In genomic region chr3:89454401-89455177, GRCm38 (mm10) we compare ENCODE assay signal across 8 mouse cellular contexts. TPM values are rescaled to one million over a fixed set of nuclear protein-coding genes. Genes with fewer than 3 reads are reported as not detected.
DNase-seq lines count a peak whose midpoint lies in the region; ATAC-seq and TF ChIP-seq lines count a peak whose summit lies in the region.

TSS of gene Pmvk (plus strand) at chr3:89454541.

- no peaks in the 10 kb centered on the region for H3K9me3 ChIP-seq in kidney, embryonic 15.5 days (replicated peaks)
- H3K9me3 ChIP-seq in forebrain, embryonic 12.5 days: no peaks in the 10 kb centered on the region
- no peaks in the 10 kb centered on the region for H3K9me3 ChIP-seq in neural tube, embryonic 14.5 days (ENCODE audit: control insufficient read depth, low read length)

- no peak for DNase-seq in kidney, adult 18-20 months
- DNase-seq in Patski (ENCODE audit: low read depth, low spot score): no peak
- no peak for DNase-seq in left cerebral cortex, postnatal 4 days
- no peak for DNase-seq in gastrocnemius, postnatal 36 days
- no peak for DNase-seq in yolk sac, embryonic 10.5 days (ENCODE audit: low spot score)

- no peak within 1 kb of the TSS for H3K4me3 ChIP-seq in kidney, embryonic 15.5 days (replicated peaks)
- no peak within 1 kb of the TSS for H3K4me3 ChIP-seq in forebrain, embryonic 12.5 days (replicated peaks)
- no peak within 1 kb of the TSS for H3K4me3 ChIP-seq in neural tube, embryonic 14.5 days (ENCODE audit: low read depth, low read length)

- intact Hi-C loops in left cerebral cortex, postnatal 4 days (cut with DNase I): no loop called here
- intact Hi-C loops in gastrocnemius, postnatal 36 days (cut with DNase I): no loop called here

- H3K4me2 ChIP-seq in kidney, embryonic 15.5 days: no peak within 1 kb of the TSS
- H3K4me2 ChIP-seq in forebrain, embryonic 12.5 days: no peak within 1 kb of the TSS
- no peak within 1 kb of the TSS for H3K4me2 ChIP-seq in neural tube, embryonic 14.5 days (ENCODE audit: low read depth, low read length)

- no peak for TF ChIP-seq CTCF in Patski (IDR thresholded peaks at IDR 0.05)

- WGBS in kidney, embryonic 15.5 days: 61% methylated on average over 10 of the region's 10 CpGs
- WGBS in forebrain, embryonic 12.5 days: 59% methylated on average over 10 of the region's 10 CpGs
- WGBS in neural tube, embryonic 14.5 days: 63% methylated on average over 10 of the region's 10 CpGs

- no peak for ATAC-seq in kidney, embryonic 15.5 days (replicated peaks; ENCODE audit: low FRiP score)
- no peak for ATAC-seq in Patski
- ATAC-seq in forebrain, embryonic 12.5 days (ENCODE audit: low FRiP score): no peak
- ATAC-seq in neural tube, embryonic 14.5 days (ENCODE audit: low read depth): no peak

- CTCF ChIA-PET in Patski (lab: Charles Lee): interaction anchor here (1.1 to 3.4 kb wide), 3 partner anchors 30 to 58 kb away, joined by 3 to 23 read pairs (median 5); no protein-coding TSS in a partner anchor

- in situ Hi-C loops in Patski (cut with MboI; ENCODE audit: low pct_unique_long_range_greater_than_20kb): no loop called here

- H3K27me3 ChIP-seq in kidney, embryonic 15.5 days: no peaks in the 10 kb centered on the region
- H3K27me3 ChIP-seq in Patski: no peaks in the 10 kb centered on the region
- no peaks in the 10 kb centered on the region for H3K27me3 ChIP-seq in forebrain, embryonic 12.5 days
- no peaks in the 10 kb centered on the region for H3K27me3 ChIP-seq in neural tube, embryonic 14.5 days (ENCODE audit: control insufficient read depth, insufficient read depth, low read length)

- peaks cover 33% of the 10 kb centered on the region for H3K4me1 ChIP-seq in kidney, embryonic 15.5 days
- H3K4me1 ChIP-seq in forebrain, embryonic 12.5 days: peaks cover 10% of the 10 kb centered on the region
- peaks cover under 1% of the 10 kb centered on the region; the same call in 1 of the 2 replicates for H3K4me1 ChIP-seq in neural tube, embryonic 14.5 days (ENCODE audit: control insufficient read depth, insufficient read depth, low read length)

- POLR2A ChIA-PET in Patski (lab: Charles Lee): interaction anchor here (0.8 kb wide), 1 partner anchor 104 kb away, joined by 4 read pairs; no protein-coding TSS in a partner anchor

- no peak within 1 kb of the TSS for H3K9ac ChIP-seq in kidney, embryonic 15.5 days
- no peak within 1 kb of the TSS for H3K9ac ChIP-seq in forebrain, embryonic 12.5 days
- no peak within 1 kb of the TSS for H3K9ac ChIP-seq in neural tube, embryonic 14.5 days (replicated peaks; ENCODE audit: low read depth, low read length)

- H3K27ac ChIP-seq in kidney, embryonic 15.5 days: no peak within 1 kb of the TSS
- H3K27ac ChIP-seq in forebrain, embryonic 12.5 days: no peak within 1 kb of the TSS
- no peak within 1 kb of the TSS for H3K27ac ChIP-seq in neural tube, embryonic 14.5 days (ENCODE audit: low read depth, low read length)

- no peaks in the 10 kb centered on the region for H3K36me3 ChIP-seq in kidney, embryonic 15.5 days
- no peaks in the 10 kb centered on the region for H3K36me3 ChIP-seq in forebrain, embryonic 12.5 days (replicated peaks)
- no peaks in the 10 kb centered on the region for H3K36me3 ChIP-seq in neural tube, embryonic 14.5 days (ENCODE audit: control insufficient read depth, insufficient read depth, low read length)

RNA-seq across cellular contexts. Expression of gene Pmvk, which starts in this region (rescaled TPM):
- 52.6 and 59.1 TPM in 2 replicates for polyA plus RNA-seq in kidney, embryonic 15.5 days (2015; fragmentation: Nextera tagmentation; extraction: Ambion mirVana)
- polyA plus RNA-seq in Patski (2021): 40.7 TPM
- 65.6 and 66.1 TPM in 2 replicates for polyA plus RNA-seq in forebrain, embryonic 12.5 days (2016; fragmentation: Nextera tagmentation; extraction: Ambion mirVana)
- 10 to 100 TPM; 43.7 to 53.4 TPM for total RNA-seq in left cerebral cortex, postnatal 4 days (2021)
- polyA plus RNA-seq in neural tube, embryonic 14.5 days (2014; fragmentation: Nextera tagmentation; extraction: Ambion mirVana): 115 and 137 TPM in 2 replicates
- 1 to 10 TPM; 6.3 to 6.6 TPM for total RNA-seq in gastrocnemius, postnatal 36 days (2021)

Comparison
In these comparisons a context has a peak if more than half of its experiments do, and no peak if none do; other contexts are left out.
1. RNA of gene Pmvk (total RNA-seq): 43.7 to 53.4 TPM in left cerebral cortex, postnatal 4 days; 6.3 to 6.6 TPM in gastrocnemius, postnatal 36 days; every median in the first group is over 4 times any median in the second.